Mouse (Mus musculus): ENCODE measurements around the gene Ccdc134.
"Not testable (repeated sequence)": the region's sequence is repeated elsewhere in the genome, so short reads cannot be mapped to it uniquely, and the experiment has no call there.

Gene Ccdc134

DNA sequence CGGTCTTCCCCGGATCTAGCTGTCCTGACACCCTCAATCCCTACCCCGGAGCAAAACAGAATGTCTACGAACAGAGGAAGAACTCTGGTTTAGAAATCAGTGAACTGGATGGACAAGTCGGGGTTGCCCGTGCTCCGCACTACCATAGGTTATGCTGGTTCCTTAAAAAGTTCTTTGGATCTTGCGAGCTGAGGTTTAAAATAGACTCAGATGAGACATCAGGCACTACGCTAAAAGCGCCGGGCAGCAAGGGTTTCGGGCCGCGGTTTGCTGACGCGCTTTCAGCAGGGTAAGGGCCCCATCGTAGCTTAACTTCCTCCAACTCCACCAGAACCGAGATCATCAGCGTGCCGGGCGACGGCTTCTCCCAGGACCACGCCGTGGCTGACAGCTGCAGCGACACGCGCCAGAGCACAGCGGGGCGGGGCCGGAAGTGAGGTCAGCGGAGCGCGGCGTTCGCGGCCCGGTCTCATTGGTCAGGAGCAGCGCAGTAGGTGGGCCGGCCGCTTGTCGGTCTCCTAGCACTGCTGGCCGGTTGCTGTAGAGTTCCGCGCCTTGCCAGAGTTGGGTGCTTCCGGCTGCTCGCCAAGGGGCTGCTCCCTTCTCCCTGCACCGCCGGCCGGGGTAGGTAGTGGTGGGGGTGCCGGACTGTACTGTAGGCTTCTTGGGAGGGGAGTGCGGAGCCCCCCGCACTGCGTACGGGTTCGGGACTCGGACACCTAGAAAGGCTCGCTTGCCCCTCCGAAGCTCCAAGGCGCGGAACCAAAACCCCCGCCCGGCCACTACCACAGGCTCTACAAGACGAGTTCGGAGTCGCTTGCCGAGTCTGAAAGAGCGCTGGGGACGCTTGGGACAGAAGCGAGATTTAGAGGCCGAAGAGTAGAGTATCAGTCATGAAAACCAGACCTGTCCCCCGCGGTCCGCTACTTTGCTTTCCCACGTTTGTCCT lies at the start of gene Ccdc134:
Gene Ccdc134, plus strand, starts transcription at position 497 of the 949 bp plus-strand sequence.
- peak; percentile 98 for DNase-seq

DNA sequence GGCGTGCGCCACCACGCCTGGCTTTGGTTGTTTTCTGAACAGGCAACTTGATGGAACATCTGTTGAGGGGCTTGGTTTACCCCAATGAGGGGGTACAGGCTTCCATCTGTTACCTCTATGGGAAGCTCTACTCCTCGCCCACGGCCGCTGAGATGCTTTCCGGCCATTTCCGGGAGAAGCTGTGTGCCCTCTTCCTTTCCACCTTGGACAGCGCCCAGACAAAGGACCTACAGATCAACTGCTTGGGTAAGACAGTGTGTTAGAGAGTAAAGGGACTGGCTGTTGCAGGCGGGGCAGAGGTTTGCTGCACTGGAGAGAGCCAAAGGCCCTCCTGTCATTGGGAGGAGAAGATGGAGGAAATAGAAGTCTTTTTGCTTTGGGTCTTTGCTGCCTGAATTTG lies 47.8 kb upstream of the Ccdc134 start:
- no peak for DNase-seq

- peak; percentile 24 for DNase-seq
These were observed 46.6 kb upstream of the Ccdc134 start for GRCm38 (mm10) chr15:82081161-82081560.

DNA sequence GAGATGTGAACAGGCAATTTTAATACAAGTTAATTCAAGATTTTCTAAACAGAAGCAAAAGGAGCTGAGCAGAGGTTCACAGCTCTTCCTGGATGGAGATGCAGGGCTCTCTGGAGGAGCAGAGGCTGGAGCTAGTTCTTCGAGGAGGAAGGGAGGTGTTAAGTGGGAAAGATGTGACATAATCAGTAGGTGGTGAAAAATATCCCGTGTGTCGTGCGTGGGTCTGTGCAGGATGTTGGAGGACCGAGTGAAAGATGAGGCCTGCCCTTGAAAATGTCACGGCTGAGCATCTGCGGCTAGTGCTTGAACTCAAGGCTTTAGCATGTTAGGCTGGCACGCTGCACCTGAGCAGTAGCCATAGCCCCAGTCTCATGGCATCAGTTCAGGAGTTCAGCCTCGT lies 42.1 kb upstream of the Ccdc134 start:
- no peak for DNase-seq

GRCm38 (mm10) chr15:82086131-82086530 lies 41.6 kb upstream of the Ccdc134 start:
- no peak for DNase-seq

GRCm38 (mm10) chr15:82087266-82087665 lies 40.5 kb upstream of the Ccdc134 start:
- no peak for DNase-seq

- DNase-seq = no peak
These were observed 36.7 kb upstream of the Ccdc134 start for GRCm38 (mm10) chr15:82091061-82091460.

DNA sequence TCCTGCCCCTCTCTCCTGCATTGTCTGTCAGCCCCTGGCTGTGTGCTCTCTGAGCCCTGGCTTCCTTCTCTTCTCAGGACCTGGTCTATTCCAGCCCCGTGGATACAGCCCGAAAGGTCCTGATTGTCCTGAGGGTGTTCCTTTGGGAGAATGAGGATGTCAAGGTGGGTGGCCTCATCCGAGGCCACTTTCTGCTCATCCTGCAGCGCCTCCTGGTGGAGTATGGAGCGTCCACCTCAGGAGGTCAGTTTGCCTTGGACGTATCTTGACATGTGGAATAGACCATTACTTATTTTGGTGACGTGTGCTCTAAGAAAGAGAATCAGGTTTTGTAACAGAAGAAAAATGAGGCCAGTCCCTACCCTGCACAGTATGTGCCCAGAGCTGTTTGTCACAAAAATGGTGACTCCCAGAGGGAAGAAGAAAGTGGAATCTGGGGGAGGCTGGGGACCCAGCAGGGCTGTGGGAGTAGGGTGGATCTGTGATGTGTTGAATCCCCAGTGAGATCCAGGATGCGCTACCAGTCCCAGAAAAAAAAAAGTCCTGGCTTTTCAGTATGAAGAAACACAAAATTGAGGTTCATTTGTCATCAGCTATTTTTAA lies 20.7 kb upstream of the Ccdc134 start:
- peak; percentile 58 for DNase-seq

DNA sequence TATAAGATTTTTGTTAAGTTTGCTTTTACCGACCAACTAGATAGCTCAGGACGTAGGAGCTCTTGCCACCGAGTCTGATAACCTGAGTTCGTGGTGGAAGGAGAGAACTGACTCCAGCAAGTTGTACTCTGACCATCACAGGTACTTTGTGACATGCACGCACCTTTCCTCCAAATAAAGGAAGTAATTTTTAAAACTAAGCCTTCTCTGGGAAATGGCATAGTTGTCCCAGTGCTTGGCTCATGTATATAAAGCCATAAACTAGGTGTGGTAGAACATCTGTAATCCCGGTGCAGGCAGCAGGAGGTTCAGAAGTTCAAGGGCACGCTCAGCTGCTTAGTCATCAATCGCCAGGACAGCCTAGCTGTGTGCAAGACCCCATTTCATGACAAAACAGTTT lies 7.2 kb upstream of the Ccdc134 start:
- no peak for DNase-seq

DNA sequence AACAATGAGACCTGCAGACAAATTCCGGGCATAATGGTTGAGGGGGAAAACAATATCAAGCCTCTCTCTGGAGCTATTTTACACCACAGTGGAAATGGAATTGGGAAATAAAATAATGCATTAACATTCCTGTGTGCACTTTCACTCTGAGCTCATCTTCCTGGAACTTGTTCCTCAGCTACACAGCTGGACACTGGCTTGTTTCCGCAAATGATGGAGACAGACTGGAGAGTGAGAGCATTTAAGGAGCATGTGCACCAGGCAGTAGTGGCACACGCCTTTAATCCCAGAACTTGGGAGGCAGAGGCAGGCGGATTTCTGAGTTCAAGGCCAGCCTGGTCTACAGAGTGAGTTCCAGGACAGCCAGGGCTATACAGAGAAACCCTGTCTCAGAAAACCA lies 1.0 kb upstream of the Ccdc134 start:
- DNase-seq = not testable (repeated sequence)

DNA sequence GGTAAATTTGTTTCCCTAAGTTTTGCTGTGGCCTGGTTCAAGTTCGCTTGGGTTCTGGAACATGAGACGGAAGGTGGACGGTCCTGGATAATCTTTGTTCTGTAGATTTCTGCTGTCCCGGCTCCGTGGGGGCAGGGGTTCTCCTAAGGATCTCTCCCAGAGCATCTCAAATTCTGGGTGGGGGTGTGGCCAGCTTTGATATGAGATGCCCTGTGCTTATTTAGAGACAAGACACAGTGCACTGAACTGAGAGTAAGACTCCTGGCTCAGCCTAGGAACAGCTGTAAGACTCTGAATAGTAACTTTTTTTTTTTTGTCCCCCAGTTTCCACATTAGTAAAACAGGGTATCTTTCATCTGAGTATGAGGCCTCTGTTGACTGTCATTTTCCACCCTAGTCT lies 676 bp downstream of the Ccdc134 start:
- no peak for DNase-seq

- no peak for DNase-seq
These were observed 2.9 kb downstream of the Ccdc134 start for GRCm38 (mm10) chr15:82130599-82130998.

GRCm38 (mm10) chr15:82135372-82135771 lies 7.7 kb downstream of the Ccdc134 start:
- no peak for DNase-seq

DNA sequence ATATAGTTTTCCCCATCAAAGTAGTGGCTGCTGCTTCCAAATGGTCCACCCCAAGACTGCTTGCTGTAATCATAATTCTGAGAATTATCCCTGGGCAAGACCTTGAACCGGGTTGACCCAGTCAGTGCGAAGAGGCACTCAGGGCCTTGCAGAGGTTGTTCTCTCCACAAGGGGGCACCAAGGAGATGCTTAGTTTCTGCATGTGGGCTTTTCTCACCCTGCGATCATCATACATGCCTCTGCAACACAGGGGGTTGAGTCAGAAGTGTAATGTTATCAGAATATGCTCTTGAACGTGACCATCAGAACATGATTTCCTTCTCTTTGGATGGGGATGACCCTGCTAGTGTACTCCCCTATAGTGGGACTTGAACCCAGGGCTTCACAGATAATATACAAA lies 10.8 kb downstream of the Ccdc134 start:
- peak; percentile 85 for DNase-seq

- peak; percentile 71 for DNase-seq
These were observed 11.5 kb downstream of the Ccdc134 start for GRCm38 (mm10) chr15:82139196-82139595.

DNA sequence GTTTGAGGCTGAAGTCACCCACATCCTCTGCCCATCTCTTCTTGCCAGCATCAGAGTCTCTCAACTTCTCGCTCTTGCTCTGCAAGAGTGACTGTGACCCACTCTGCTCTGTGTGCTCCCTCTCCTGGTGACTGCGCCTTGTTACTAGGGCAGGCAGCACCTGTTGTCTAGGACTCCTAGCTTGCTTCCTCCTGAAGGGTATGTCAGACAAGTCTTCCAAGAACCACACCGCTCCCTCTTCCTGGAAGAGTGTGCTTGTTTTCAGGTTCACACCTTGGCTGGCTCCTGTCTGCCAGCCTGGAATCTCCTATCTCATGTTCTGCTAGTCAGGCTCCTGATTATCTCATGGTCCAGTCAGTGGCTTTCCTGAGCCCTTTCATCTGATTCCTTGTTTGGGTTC lies 12.6 kb downstream of the Ccdc134 start:
- no peak for DNase-seq

DNA sequence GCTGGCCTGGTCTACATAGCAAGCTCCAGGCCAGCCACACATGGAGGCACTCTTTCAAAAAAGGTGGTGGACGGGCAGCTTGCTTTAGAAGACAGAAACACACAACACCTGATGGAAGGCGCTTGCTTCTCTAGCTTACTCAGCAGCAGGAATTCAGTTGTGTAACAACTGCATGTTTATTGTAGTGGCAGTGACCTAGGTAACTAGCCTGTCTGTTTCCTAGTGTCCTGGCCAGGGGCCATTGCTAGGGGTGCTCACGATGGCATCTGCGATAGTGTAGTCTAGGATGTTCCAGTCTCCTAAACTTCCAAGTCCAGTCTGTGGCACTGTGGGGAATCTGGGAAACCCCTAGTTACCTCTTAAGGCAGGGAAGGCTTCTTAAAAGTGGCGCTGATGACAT lies 16.4 kb downstream of the Ccdc134 start:
- peak; percentile 70 for DNase-seq

GRCm38 (mm10) chr15:82145408-82145807 lies 17.7 kb downstream of the Ccdc134 start:
- DNase-seq = no peak

DNA sequence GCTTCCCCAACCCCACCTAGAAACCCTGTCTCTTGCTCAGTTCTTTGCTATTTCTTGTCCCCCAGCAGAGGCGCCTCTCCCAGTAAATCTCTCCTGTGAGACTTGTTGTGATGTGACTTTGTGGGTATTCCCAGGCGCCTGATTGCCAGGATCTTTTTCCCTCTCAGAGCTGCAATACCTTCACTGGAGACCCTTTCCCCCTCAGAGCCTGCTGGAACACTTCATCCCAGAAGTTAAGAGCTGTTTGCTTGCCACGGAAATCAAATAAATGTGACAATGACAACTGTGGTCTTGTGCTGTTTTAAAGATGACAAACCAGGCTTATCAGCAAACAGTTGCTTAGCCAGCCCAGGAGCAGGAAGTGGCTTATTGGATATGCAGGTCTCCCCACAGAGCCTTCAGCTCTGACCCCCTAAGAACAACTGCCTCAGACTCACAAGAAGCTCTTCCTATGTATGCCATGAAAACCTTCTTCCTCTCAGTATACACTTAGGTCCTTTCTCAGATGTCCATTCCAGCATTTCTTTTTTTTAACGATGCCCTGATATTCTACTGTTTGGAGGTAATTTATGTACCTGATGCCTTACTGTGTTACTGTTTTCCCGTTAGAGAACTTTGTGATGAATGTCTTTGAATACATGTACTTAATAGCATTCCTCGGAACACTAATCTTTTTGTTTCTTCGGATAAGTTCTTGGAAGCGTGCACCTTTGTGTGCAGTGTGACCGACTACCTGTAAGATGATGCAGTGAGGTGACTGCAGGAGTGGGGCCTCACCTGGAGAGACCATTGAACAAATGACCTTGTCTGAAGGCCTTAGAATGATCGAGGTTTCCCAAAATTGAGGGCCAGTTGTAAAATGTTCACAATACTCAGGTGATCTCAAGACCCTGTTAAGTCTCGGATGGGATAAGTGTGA lies 18.4 kb downstream of the Ccdc134 start:
- no peak for DNase-seq

- peak; percentile 99 for DNase-seq
These were observed 19.3 kb downstream of the Ccdc134 start, which contains the start of gene Srebf2 for GRCm38 (mm10) chr15:82146770-82147610. Gene Srebf2, plus strand, starts transcription at chr15:82147181.

DNA sequence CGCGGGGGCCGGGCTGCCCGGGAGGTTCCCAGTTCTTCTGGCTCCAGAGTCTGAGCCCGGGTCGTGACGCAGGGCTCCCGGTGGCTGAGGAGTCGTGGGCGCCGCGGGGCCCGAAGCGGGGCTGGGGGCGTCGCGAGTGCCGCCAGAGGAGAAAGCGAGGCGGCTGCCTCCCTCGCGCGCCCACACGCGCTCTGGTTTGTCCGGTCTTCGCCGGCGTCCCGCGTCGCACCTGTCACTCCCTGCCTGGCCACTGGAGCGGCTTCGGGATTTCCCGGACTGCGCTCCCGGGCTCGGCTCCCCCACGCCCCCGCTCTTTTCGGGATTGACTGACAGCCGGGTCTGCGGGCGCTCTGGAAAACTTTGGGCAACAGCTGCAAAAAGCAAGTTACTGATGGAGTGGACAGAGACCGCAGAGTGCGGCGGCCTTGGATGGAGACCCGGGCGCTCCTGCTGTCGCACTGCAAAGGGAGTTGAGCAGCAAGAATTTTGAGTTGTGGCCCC lies 19.9 kb downstream of the Ccdc134 start:
- peak; percentile 58 for DNase-seq

DNA sequence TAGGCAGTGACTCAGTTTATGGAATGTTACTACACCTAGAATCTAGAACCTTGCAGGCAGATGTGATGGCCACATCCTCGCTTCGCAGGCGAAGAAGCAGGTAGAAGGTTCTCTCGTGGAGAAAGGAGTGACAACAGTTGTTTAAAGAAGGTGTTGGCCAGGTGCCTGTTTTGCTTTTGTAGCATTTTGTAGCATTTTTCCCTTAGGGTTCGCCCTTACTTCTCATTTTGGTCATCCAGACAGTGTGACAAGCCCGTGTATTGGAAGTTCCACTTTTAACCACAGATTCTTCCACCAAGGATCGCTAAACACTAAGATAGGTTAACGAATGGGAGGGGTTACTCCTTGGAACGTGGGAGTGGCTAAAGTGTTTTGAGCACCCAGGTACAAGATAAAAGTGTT lies 20.8 kb downstream of the Ccdc134 start:
- peak; percentile 50 for DNase-seq

Measured in lung, postnatal 36 days (tissue).